Mouse (Mus musculus) limb, embryonic 14.5 days (tissue): Measurements from ENCODE around the gene Ttc1. TPM values are rescaled to one million over a fixed set of nuclear protein-coding genes. Genes with fewer than 3 reads are reported as not detected.

Source experiments
- ATAC-seq: fragments of 200-750 bp; cut with Nextera tagmentation; 2 replicates; pipeline ENCODE4 v1.8.0; 2017; ENCODE audit warnings: low read depth, moderate number of reproducible peaks, moderate TSS enrichment; ENCODE audit not compliant: low FRiP score
- DNase-seq: peaks from one replicate; pipeline ENCODE4 v3.0.0-alpha.2; 2015; ENCODE audit warnings: low spot score
- H3K27ac ChIP-seq: fragments of 300-500 bp; sonication (generic); replicated peaks from 2 replicates; pipeline ENCODE4 v1.5.1; 2014; ENCODE audit warnings: low read depth, mild to moderate bottlenecking, low read length, moderate library complexity, mixed read lengths
- H3K27me3 ChIP-seq: fragments of 300-500 bp; sonication (generic); 2 replicates; pipeline ENCODE4 v1.6.1; 2014; ENCODE audit warnings: low read length, mixed read lengths; ENCODE audit not compliant: control insufficient read depth, insufficient read depth
- H3K36me3 ChIP-seq: fragments of 300-500 bp; sonication (generic); 2 replicates; pipeline ENCODE4 v1.6.1; 2014; ENCODE audit warnings: mild to moderate bottlenecking, low read length, moderate library complexity, mixed read lengths; ENCODE audit not compliant: control insufficient read depth, insufficient read depth
- H3K4me1 ChIP-seq: fragments of 300-500 bp; sonication (generic); 2 replicates; pipeline ENCODE4 v1.6.1; 2014; ENCODE audit warnings: antibody characterized with exemption, low read length, mixed read lengths; ENCODE audit not compliant: control insufficient read depth, insufficient read depth
- H3K4me2 ChIP-seq: fragments of 300-500 bp; sonication (generic); replicated peaks from 2 replicates; pipeline ENCODE4 v1.6.1; 2014; ENCODE audit warnings: low read depth, mild to moderate bottlenecking, low read length, moderate library complexity; ENCODE audit not compliant: severe bottlenecking
- H3K4me3 ChIP-seq: fragments of 300-500 bp; sonication (generic); replicated peaks from 2 replicates; pipeline ENCODE4 v1.5.1; 2014; ENCODE audit warnings: low read length
- H3K9ac ChIP-seq: fragments of 300-500 bp; sonication (generic); 2 replicates; pipeline ENCODE4 v1.6.1; 2014; ENCODE audit warnings: mild to moderate bottlenecking, low read depth, low read length, moderate library complexity; ENCODE audit not compliant: severe bottlenecking
- H3K9me3 ChIP-seq: fragments of 300-500 bp; sonication (generic); 2 replicates; pipeline ENCODE4 v1.6.1; 2016; ENCODE audit warnings: low read length; ENCODE audit not compliant: control insufficient read depth
- POLR2A ChIP-seq: fragments of 200-500 bp; IDR thresholded peaks from 2 replicates; pipeline ENCODE4 v1.8.0; 2012; ENCODE audit warnings: inconsistent platforms, mild to moderate bottlenecking, moderate library complexity, borderline replicate concordance; ENCODE audit not compliant: insufficient read depth, insufficient read length; ENCODE audit errors: extremely low read depth
- WGBS: fragments of 180-500 bp; shearing (Covaris S2); extraction: QIAGEN DNeasy Blood & Tissue Kit; methylation state at CpG from one replicate; pipeline ENCODE4 v1.1.7; 2014; 5-methylcytosine and 5-hydroxymethylcytosine counted together
- polyA plus RNA-seq, 2 experiments: library from polyadenylated mRNA; depleted of rRNA in 1 of 2; stranded (reverse) in 1 of 2; unstranded in 1 of 2; fragments of >200 nt; fragmentation: Nextera tagmentation in 1 of 2; extraction: Ambion mirVana in 1 of 2; gene quantifications; 2 replicates each; pipeline versions ENCODE4 v1.2.1 to v1.2.3; 2012 to 2014

The Ttc1 gene
- polyA plus RNA-seq, 2 experiments, result 40.8 to 66.3 TPM

- Histone ChIP-seq H3K4me1 (peaks cover 3% of the 10 kb centered on the region; the same call in 1 of the 2 replicates), H3K9ac (no peak overlapping the region), H3K9me3 (no peaks in the 10 kb centered on the region), H3K4me3 (no peak overlapping the region), H3K27ac (no peak overlapping the region), H3K36me3 (no peaks in the 10 kb centered on the region), H3K4me2 (no peak overlapping the region), H3K27me3 (peaks cover 17% of the 10 kb centered on the region)
- ATAC-seq, result no peak
- WGBS, result 73% methylated on average over 5 of the region's 5 CpGs
- TF ChIP-seq POLR2A, result no peak
- DNase-seq, result no peak
Observed at GRCm38 (mm10) chr11:43779551-43779950, 31.7 kb upstream of the Ttc1 start.

- H3K27ac ChIP-seq, result no peak overlapping the region
- 0 out of 2 replicates have a peak overlapping the region, but pooled peaks have one; percentile 51 for H3K9ac ChIP-seq
- no peak for DNase-seq
- H3K4me1 ChIP-seq, result 0 out of 2 replicates have a peak, but pooled peaks cover 3% of the 10 kb centered on the region
- H3K4me2 ChIP-seq, result peak overlapping the region; percentile 78
- no peak for ATAC-seq
- peak overlapping the region; percentile 43 for H3K4me3 ChIP-seq
- H3K36me3 ChIP-seq, result no peaks in the 10 kb centered on the region
- peaks cover 17% of the 10 kb centered on the region for H3K27me3 ChIP-seq
- TF ChIP-seq POLR2A, result no peak
- no peaks in the 10 kb centered on the region for H3K9me3 ChIP-seq
- WGBS, result 12% methylated on average over 8 of the region's 8 CpGs
Observed at GRCm38 (mm10) chr11:43776324-43776694, 28.5 kb upstream of the Ttc1 start.

- Histone ChIP-seq H3K9me3 (no peaks in the 10 kb centered on the region), H3K4me2 (peak overlapping the region; percentile 78), H3K36me3 (no peaks in the 10 kb centered on the region), H3K27ac (no peak overlapping the region), H3K9ac (peak overlapping the region; percentile 51), H3K27me3 (peaks cover 17% of the 10 kb centered on the region), H3K4me1 (0 out of 2 replicates have a peak, but pooled peaks cover 3% of the 10 kb centered on the region), H3K4me3 (peak overlapping the region; percentile 43)
- TF ChIP-seq POLR2A, result no peak
- WGBS, result 13% methylated on average over 57 of the region's 63 CpGs
- ATAC-seq (no peak; the same call in 1 of the 2 replicates), DNase-seq (no peak)
Observed at GRCm38 (mm10) chr11:43775469-43776323, 27.9 kb upstream of the Ttc1 start.

GRCm38 (mm10) chr11:43773725-43774124 lies 25.9 kb upstream of the Ttc1 start:
- no peak overlapping the region for H3K4me2 ChIP-seq
- 0 out of 2 replicates have a peak, but pooled peaks cover 3% of the 10 kb centered on the region for H3K4me1 ChIP-seq
- ATAC-seq (no peak), DNase-seq (no peak)
- H3K27ac ChIP-seq, result no peak overlapping the region
- peaks cover 17% of the 10 kb centered on the region for H3K27me3 ChIP-seq
- no peaks in the 10 kb centered on the region for H3K9me3 ChIP-seq
- H3K36me3 ChIP-seq, result no peaks in the 10 kb centered on the region
- 23% methylated on average over 5 of the region's 5 CpGs for WGBS
- no peak overlapping the region for H3K4me3 ChIP-seq
- H3K9ac ChIP-seq, result no peak overlapping the region
- TF ChIP-seq POLR2A, result no peak

GRCm38 (mm10) chr11:43770110-43770509 lies 22.3 kb upstream of the Ttc1 start:
- Histone ChIP-seq H3K4me3 (no peak overlapping the region), H3K27me3 (peaks cover under 1% of the 10 kb centered on the region), H3K27ac (no peak overlapping the region), H3K4me2 (no peak overlapping the region), H3K9ac (no peak overlapping the region), H3K9me3 (no peaks in the 10 kb centered on the region), H3K36me3 (no peaks in the 10 kb centered on the region), H3K4me1 (peaks cover 2% of the 10 kb centered on the region; the same call in 1 of the 2 replicates)
- 77% methylated on average over 4 of the region's 4 CpGs for WGBS
- ATAC-seq (no peak), DNase-seq (no peak)
- no peak for TF ChIP-seq POLR2A
